Mouse (Mus musculus): ENCODE data around the gene Plscr1. TPM values are rescaled to one million over a fixed set of nuclear protein-coding genes. Genes with fewer than 3 reads are reported as not detected.

The Plscr1 gene
- 2.8 and 2.9 TPM in 2 replicates for polyA plus RNA-seq (2021; fragmentation: Nextera tagmentation)
- long read RNA-seq, experiment 1, partial matches to known transcripts, result 0 of 4 reads
- long read RNA-seq, experiment 1, other reads (novel, unspliced or antisense), result 0 of 4 reads
- long read RNA-seq, experiment 2, transcript Plscr1-201 (9 exons, 2,302 nt), result major isoform, 5 of 5 reads
- long read RNA-seq, experiment 2, partial matches to known transcripts, result 0 of 5 reads
- long read RNA-seq, experiment 2, other reads (novel, unspliced or antisense), result 0 of 5 reads

DNA sequence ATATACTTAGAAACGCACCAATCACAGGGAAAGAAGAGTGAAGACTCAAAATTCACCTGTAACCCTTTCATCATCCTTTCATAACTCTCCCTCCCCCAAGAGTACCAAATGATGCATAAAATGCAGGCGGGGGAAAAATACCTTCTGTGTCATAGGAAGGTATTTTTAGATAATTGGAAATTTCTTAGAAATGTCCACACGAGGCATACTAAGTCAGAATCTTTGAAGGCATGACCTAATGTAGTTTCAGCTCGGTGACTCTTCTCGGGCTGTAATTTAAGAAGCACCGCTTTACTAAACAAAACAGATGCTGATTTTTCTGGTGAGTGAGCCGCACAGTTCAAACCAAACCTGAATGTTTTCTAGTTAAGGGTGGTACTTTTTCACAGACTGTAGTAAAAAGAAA lies at the start of gene Plscr1:
Gene Plscr1 (plus strand): TSS at position 304 of the 406 bp plus-strand sequence.

GRCm38 (mm10) chr9:92275486-92276207 lies 26.1 kb downstream of the Plscr1 start, which contains the start of gene Plscr2:
Gene Plscr2 (plus strand): TSS chr9:92275602.

DNA sequence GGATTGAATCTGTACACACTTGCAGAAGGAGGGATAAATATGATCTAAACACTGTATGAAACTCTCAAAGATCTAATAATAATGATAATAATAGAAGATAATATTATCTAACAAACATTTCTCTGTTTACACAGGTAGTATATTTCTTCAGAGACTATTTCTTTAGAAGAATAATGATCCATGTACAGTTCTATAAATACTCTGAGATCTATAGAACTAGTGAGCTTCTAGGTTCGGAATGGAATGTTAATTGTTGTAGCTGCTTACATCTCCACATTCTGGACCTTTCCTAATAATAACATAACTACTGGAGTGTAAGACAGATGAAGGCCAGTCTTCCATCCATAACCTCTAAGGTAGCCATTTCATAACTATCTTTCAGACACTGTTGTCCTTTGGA lies 59.5 kb downstream of the Plscr1 start, which contains the start of gene 1700057G04Rik:
Gene 1700057G04Rik (plus strand): TSS at position 301 of the 400 bp plus-strand sequence.

Small RNA genes within 50 kb of the gene (microRNA-seq; reads per million reads assigned to microRNA genes)
- gene Mir6386, result not detected

Other genes with a start within 250 kb of the Plscr1 start
- gene Plscr5, start 56.8 kb upstream of the Plscr1 start, polyA plus RNA-seq (2021; fragmentation: Nextera tagmentation), result not detected in 2 replicates
- gene Plscr2, start 25.9 kb downstream of the Plscr1 start, polyA plus RNA-seq (2021; fragmentation: Nextera tagmentation), result 2.1 and 4.2 TPM in 2 replicates
- gene 1700057G04Rik, start 59.6 kb downstream of the Plscr1 start, polyA plus RNA-seq (2021; fragmentation: Nextera tagmentation), result not detected in 2 replicates
- 3.3 and 3.4 TPM in 2 replicates for gene Plscr4, start 207.6 kb downstream of the Plscr1 start, polyA plus RNA-seq (2021; fragmentation: Nextera tagmentation)